Mouse (Mus musculus) limb, embryonic 13.5 days (tissue): ENCODE data around the gene Zfp341. TPM values are rescaled to one million over a fixed set of nuclear protein-coding genes. Genes with fewer than 3 reads are reported as not detected.

Experiments used
- ATAC-seq: fragments of 200-750 bp; cut with Nextera tagmentation; 2 replicates; pipeline ENCODE4 v1.8.0; 2017; ENCODE audit warnings: low read depth, moderate number of reproducible peaks, moderate TSS enrichment; ENCODE audit not compliant: low FRiP score
- H3K27ac ChIP-seq: fragments of 300-500 bp; sonication (generic); 2 replicates; pipeline ENCODE4 v1.5.1; 2015; ENCODE audit warnings: inconsistent platforms, mild to moderate bottlenecking, moderate library complexity
- H3K27me3 ChIP-seq: fragments of 300-500 bp; sonication (generic); 2 replicates; pipeline ENCODE4 v1.6.1; 2015; ENCODE audit warnings: mild to moderate bottlenecking, inconsistent platforms
- H3K36me3 ChIP-seq: fragments of 300-500 bp; sonication (generic); 2 replicates; pipeline ENCODE4 v1.6.1; 2015; ENCODE audit warnings: inconsistent platforms, mild to moderate bottlenecking, moderate library complexity
- H3K4me1 ChIP-seq: fragments of 300-500 bp; sonication (generic); 2 replicates; pipeline ENCODE4 v1.6.1; 2015; ENCODE audit warnings: inconsistent platforms
- H3K4me2 ChIP-seq: fragments of 300-500 bp; sonication (generic); replicated peaks from 2 replicates; pipeline ENCODE4 v1.6.1; 2015; ENCODE audit warnings: inconsistent platforms, mild to moderate bottlenecking, moderate library complexity
- H3K4me3 ChIP-seq: fragments of 300-500 bp; sonication (generic); 2 replicates; pipeline ENCODE4 v1.5.1; 2015; ENCODE audit warnings: moderate library complexity, mild to moderate bottlenecking, inconsistent platforms
- H3K9ac ChIP-seq: fragments of 300-500 bp; sonication (generic); 2 replicates; pipeline ENCODE4 v1.6.1; 2015; ENCODE audit warnings: mild to moderate bottlenecking, inconsistent platforms
- H3K9me3 ChIP-seq: fragments of 300-500 bp; sonication (generic); 2 replicates; pipeline ENCODE4 v1.6.1; 2016; ENCODE audit warnings: inconsistent platforms
- WGBS: fragments of 180-500 bp; shearing (Covaris S2); methylation state at CpG from one replicate; pipeline ENCODE4 v1.1.7; 2015; 5-methylcytosine and 5-hydroxymethylcytosine counted together
- polyA plus RNA-seq: library from polyadenylated mRNA; unstranded; fragments of >200 nt; fragmentation: Nextera tagmentation; extraction: Ambion mirVana; gene quantifications from 2 replicates; pipeline ENCODE4 v1.2.1, GENCODE M21; 2015

Gene Zfp341
- polyA plus RNA-seq, 1 experiment from 2014 or later = 1.1 TPM

- H3K27me3 ChIP-seq = no peaks in the 10 kb centered on the region
- 0 out of 2 replicates have a peak, but pooled peaks cover 4% of the 10 kb centered on the region for H3K9me3 ChIP-seq
- no peaks in the 10 kb centered on the region for H3K4me1 ChIP-seq
- H3K36me3 ChIP-seq = peaks cover 34% of the 10 kb centered on the region
- H3K4me3 ChIP-seq = no peak overlapping the region
- no peak overlapping the region for H3K4me2 ChIP-seq
- ATAC-seq = no peak
- no peak overlapping the region for H3K9ac ChIP-seq
- 76% methylated on average over 5 of the region's 5 CpGs for WGBS
- no peak overlapping the region for H3K27ac ChIP-seq
Measured at GRCm38 (mm10) chr2:154621684-154622083, 8.6 kb downstream of the Zfp341 start.

DNA sequence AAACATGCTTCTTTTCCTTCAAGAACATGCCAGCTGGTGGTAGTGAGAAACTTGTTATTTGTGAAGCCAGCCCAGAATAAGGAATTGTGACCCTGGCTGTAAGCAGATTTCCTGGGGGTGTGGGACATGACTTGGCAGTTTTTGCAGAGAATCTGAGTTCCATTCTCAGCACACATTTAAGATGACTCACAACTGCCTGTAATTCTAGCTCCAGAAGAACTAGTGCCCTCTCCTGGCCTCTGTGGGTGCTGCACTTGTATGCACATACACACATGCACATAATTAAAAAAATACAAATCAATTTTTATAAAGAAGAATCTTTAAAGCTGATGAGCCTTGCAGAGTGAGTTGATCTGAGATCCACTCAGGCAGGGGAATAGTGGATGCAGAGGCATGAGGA lies 11.0 kb downstream of the Zfp341 start:
- ATAC-seq = no peak
- Histone ChIP-seq H3K27ac (no peak overlapping the region), H3K9me3 (0 out of 2 replicates have a peak, but pooled peaks cover 4% of the 10 kb centered on the region), H3K4me2 (no peak overlapping the region), H3K9ac (no peak overlapping the region), H3K27me3 (no peaks in the 10 kb centered on the region), H3K4me3 (no peak overlapping the region), H3K36me3 (peaks cover 52% of the 10 kb centered on the region), H3K4me1 (no peaks in the 10 kb centered on the region)

DNA sequence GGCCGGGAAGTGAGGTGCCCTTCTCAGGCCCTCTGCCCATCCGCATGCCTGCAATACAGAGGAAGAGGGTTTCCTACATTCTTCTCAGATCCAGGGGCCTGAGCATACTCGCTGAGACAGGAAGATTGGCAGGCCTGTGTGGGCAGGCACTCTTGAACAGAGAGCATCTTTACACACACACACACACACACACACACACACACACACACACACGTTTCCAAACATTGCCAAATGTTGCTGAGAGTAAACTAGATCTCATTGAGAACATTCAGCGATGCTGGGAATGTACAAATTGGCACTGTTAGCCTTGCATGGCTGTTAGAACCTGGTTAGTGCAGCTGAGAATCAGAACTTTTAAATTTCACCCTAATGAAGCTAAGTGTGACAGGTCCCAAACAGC lies 17.4 kb downstream of the Zfp341 start:
- no peak overlapping the region for H3K9ac ChIP-seq
- H3K36me3 ChIP-seq = peaks cover 62% of the 10 kb centered on the region
- no peaks in the 10 kb centered on the region for H3K9me3 ChIP-seq
- H3K27me3 ChIP-seq = no peaks in the 10 kb centered on the region
- no peak overlapping the region for H3K4me2 ChIP-seq
- H3K4me3 ChIP-seq = no peak overlapping the region
- no peaks in the 10 kb centered on the region for H3K4me1 ChIP-seq
- no peak for ATAC-seq
- WGBS = 73% methylated on average over 5 of the region's 5 CpGs
- H3K27ac ChIP-seq = no peak overlapping the region

DNA sequence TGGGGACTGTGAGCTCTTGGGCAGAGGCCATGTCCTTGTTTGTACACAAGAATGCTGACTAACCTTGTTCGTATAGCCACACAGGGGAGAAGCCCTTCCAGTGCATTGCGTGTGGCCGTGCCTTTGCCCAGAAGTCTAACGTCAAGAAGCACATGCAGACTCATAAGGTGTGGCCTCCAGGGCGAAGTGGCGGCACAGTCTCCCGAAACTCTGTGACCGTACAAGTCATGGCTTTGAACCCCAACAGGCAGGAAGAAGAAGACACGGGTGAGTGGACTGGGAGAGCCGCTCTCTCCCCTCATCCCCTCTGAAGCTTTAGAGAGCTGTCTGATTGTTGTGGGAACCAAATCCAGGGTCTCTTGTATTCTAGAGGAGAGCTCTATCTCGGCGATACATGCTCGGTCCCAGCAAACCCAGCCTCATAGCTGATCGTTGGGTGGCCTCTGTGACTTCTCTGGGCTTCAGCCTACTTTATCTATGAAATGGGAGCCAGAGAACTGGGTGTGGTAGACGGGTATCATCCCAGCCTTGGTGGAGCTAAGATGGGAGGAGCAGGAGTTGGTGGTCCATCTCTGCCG lies 19.2 kb downstream of the Zfp341 start:
- no peaks in the 10 kb centered on the region for H3K27me3 ChIP-seq
- H3K36me3 ChIP-seq = peaks cover 71% of the 10 kb centered on the region
- H3K4me1 ChIP-seq = no peaks in the 10 kb centered on the region
- no peak overlapping the region for H3K27ac ChIP-seq
- H3K4me3 ChIP-seq = no peak overlapping the region
- 89% methylated on average over 16 of the region's 16 CpGs for WGBS
- H3K9me3 ChIP-seq = no peaks in the 10 kb centered on the region
- H3K9ac ChIP-seq = no peak overlapping the region
- no peak overlapping the region for H3K4me2 ChIP-seq
- ATAC-seq = no peak

GRCm38 (mm10) chr2:154633039-154633742 lies 20.1 kb downstream of the Zfp341 start:
- WGBS = 91% methylated on average over 5 of the region's 5 CpGs
- H3K4me1 ChIP-seq = no peaks in the 10 kb centered on the region
- H3K27ac ChIP-seq = no peak overlapping the region
- no peak for ATAC-seq
- peaks cover 3% of the 10 kb centered on the region; the same call in 1 of the 2 replicates for H3K9me3 ChIP-seq
- H3K4me3 ChIP-seq = no peak overlapping the region
- H3K36me3 ChIP-seq = peaks cover 75% of the 10 kb centered on the region
- H3K27me3 ChIP-seq = no peaks in the 10 kb centered on the region
- no peak overlapping the region for H3K9ac ChIP-seq
- no peak overlapping the region for H3K4me2 ChIP-seq

DNA sequence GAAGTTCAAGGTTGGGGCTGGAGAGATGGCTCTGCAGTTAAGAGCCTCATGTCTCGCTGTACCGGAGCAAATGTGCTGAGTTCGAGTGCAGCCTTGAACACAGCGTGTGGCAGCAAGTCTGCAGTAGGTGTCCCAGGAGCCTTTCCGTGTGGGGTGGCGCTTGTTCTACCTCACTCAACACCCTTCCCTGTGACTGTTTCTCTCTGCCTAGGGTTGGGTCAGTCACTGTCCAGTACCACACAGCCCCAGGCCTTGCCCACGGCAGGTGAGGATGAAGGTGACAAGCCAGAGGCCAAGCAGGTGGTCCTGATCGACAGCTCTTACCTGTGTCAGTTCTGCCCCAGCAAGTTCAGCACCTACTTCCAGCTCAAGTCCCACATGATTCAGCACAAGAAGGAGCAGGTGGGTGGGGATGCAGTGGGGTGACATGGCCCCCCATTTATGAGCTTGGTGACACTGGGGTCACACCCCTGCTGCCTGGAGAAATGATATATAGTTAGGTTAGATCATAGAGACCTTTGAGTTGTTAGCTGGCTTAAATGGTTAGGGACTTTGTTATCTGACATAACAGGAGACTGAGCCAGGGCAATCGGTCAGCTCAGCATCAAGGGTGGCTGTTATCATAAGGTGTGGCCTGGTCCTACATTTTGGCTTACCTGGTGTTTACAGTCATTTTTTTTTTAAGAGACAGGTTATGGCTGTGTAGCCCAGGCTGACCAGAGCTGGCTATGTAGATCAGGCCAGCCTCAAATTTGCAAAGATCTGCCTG lies 21.0 kb downstream of the Zfp341 start:
- no peak overlapping the region for H3K4me2 ChIP-seq
- H3K27ac ChIP-seq = no peak overlapping the region
- no peak for ATAC-seq
- H3K9ac ChIP-seq = no peak overlapping the region
- 96% methylated on average over 9 of the region's 9 CpGs for WGBS
- peaks cover 73% of the 10 kb centered on the region for H3K36me3 ChIP-seq
- no peaks in the 10 kb centered on the region for H3K4me1 ChIP-seq
- H3K4me3 ChIP-seq = no peak overlapping the region
- no peaks in the 10 kb centered on the region for H3K27me3 ChIP-seq
- H3K9me3 ChIP-seq = peaks cover 7% of the 10 kb centered on the region; the same call in 1 of the 2 replicates

GRCm38 (mm10) chr2:154635826-154636225 lies 22.7 kb downstream of the Zfp341 start:
- no peak overlapping the region for H3K4me3 ChIP-seq
- no peaks in the 10 kb centered on the region for H3K27me3 ChIP-seq
- no peaks in the 10 kb centered on the region for H3K4me1 ChIP-seq
- ATAC-seq = no peak
- H3K4me2 ChIP-seq = no peak overlapping the region
- WGBS = 91% methylated on average over 2 of the region's 2 CpGs
- no peak overlapping the region for H3K9ac ChIP-seq
- no peak overlapping the region for H3K27ac ChIP-seq
- H3K9me3 ChIP-seq = peaks cover 7% of the 10 kb centered on the region; the same call in 1 of the 2 replicates
- peaks cover 69% of the 10 kb centered on the region for H3K36me3 ChIP-seq

- Histone ChIP-seq H3K27ac (no peak overlapping the region), H3K4me3 (no peak overlapping the region), H3K36me3 (peaks cover 65% of the 10 kb centered on the region), H3K4me2 (no peak overlapping the region), H3K4me1 (no peaks in the 10 kb centered on the region), H3K9me3 (peaks cover 7% of the 10 kb centered on the region; the same call in 1 of the 2 replicates), H3K27me3 (no peaks in the 10 kb centered on the region), H3K9ac (no peak overlapping the region)
- WGBS = 94% methylated on average over 3 of the region's 3 CpGs
- ATAC-seq = no peak
Measured at GRCm38 (mm10) chr2:154638521-154638920, 25.4 kb downstream of the Zfp341 start.

GRCm38 (mm10) chr2:154639115-154639514 lies 26.0 kb downstream of the Zfp341 start:
- no peak for ATAC-seq
- H3K4me2 ChIP-seq = no peak overlapping the region
- no peaks in the 10 kb centered on the region for H3K4me1 ChIP-seq
- peaks cover 67% of the 10 kb centered on the region for H3K36me3 ChIP-seq
- H3K4me3 ChIP-seq = no peak overlapping the region
- no peak overlapping the region for H3K9ac ChIP-seq
- WGBS = 84% methylated on average over 4 of the region's 4 CpGs
- peaks cover 7% of the 10 kb centered on the region; the same call in 1 of the 2 replicates for H3K9me3 ChIP-seq
- no peaks in the 10 kb centered on the region for H3K27me3 ChIP-seq
- H3K27ac ChIP-seq = no peak overlapping the region

DNA sequence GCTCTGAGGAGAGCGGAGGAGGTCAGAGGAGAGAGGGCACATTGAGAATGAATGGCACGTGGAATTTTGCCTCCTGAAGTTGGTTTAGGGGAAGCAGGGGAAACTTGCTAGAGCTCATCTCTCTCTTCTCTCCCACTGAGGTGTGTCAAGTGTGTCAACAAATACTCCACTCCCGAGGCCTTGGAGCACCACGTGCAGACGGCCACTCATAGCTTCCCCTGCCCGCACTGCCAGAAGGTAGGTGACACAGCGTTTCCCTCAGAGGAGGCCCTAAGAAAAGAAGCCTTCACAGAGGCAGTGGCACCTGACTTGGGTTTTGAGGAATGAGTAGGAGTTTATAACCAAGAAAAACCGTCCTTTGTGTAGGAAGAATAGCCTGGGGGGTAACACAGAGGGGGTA lies 28.1 kb downstream of the Zfp341 start:
- Histone ChIP-seq H3K27me3 (no peaks in the 10 kb centered on the region), H3K36me3 (peaks cover 71% of the 10 kb centered on the region), H3K4me1 (no peaks in the 10 kb centered on the region), H3K27ac (no peak overlapping the region), H3K4me3 (no peak overlapping the region), H3K9ac (no peak overlapping the region), H3K4me2 (no peak overlapping the region), H3K9me3 (peaks cover 7% of the 10 kb centered on the region; the same call in 1 of the 2 replicates)
- 81% methylated on average over 8 of the region's 8 CpGs for WGBS
- ATAC-seq = no peak

- Histone ChIP-seq H3K36me3 (peaks cover 71% of the 10 kb centered on the region), H3K27me3 (no peaks in the 10 kb centered on the region), H3K4me1 (no peaks in the 10 kb centered on the region), H3K9ac (no peak overlapping the region), H3K27ac (no peak overlapping the region), H3K4me2 (no peak overlapping the region), H3K4me3 (no peak overlapping the region), H3K9me3 (peaks cover 7% of the 10 kb centered on the region; the same call in 1 of the 2 replicates)
- no peak for ATAC-seq
- WGBS = 95% methylated on average over 9 of the region's 9 CpGs
Measured at GRCm38 (mm10) chr2:154642005-154642459, 28.9 kb downstream of the Zfp341 start.

DNA sequence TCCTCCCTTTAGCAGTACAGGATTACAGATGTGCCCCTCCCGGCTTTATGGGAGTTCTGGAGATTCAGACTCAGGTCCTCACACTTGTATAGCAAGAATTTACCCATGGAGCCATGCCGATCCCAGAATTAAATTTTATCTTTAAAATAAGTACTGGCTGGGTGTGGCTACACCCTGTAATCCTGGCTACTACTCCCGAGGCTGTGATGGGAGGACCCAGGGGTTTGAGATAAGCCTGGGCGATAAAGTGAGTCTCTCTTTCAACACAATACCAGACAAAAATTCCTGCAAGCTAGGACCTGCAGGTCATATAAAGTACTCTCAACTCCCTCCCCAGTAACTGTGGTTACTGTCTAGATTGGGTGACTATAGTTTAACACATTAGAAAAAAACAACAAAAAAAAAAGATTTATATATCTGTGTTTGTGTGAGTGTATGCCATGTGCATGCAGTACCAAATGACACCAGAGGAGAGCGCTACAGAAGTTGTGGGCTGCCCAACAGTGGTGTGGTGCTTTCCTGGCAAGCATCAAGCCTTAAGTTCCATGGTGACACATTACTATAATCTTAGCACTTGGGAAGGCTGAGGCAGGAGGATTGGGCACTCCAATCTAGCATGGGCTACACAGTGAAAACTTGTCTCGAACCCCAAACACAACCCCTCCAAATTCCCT lies 29.8 kb downstream of the Zfp341 start:
- WGBS = 86% methylated on average over 6 of the region's 6 CpGs
- H3K4me3 ChIP-seq = no peak overlapping the region
- no peak overlapping the region for H3K27ac ChIP-seq
- peaks cover 63% of the 10 kb centered on the region for H3K36me3 ChIP-seq
- no peak overlapping the region for H3K9ac ChIP-seq
- no peak overlapping the region for H3K4me2 ChIP-seq
- ATAC-seq = no peak
- H3K27me3 ChIP-seq = no peaks in the 10 kb centered on the region
- no peaks in the 10 kb centered on the region for H3K4me1 ChIP-seq
- H3K9me3 ChIP-seq = peaks cover 7% of the 10 kb centered on the region; the same call in 1 of the 2 replicates
